Mouse (Mus musculus) heart, postnatal 4 days (tissue): Measurements from ENCODE around the gene Ubtd2. TPM values are rescaled to one million over a fixed set of nuclear protein-coding genes. Genes with fewer than 3 reads are reported as not detected.

Experiments used
- DNase-seq: peaks from one replicate; pipeline ENCODE4 v3.0.0; 2021
- total RNA-seq, 2 experiments: library from RNA; stranded (reverse); gene quantifications; 2 replicates each; pipeline ENCODE4 v1.2.3; 2021

Gene Ubtd2
- total RNA-seq, 2 experiments from 2014 or later = 24.3 to 26.1 TPM

DNA sequence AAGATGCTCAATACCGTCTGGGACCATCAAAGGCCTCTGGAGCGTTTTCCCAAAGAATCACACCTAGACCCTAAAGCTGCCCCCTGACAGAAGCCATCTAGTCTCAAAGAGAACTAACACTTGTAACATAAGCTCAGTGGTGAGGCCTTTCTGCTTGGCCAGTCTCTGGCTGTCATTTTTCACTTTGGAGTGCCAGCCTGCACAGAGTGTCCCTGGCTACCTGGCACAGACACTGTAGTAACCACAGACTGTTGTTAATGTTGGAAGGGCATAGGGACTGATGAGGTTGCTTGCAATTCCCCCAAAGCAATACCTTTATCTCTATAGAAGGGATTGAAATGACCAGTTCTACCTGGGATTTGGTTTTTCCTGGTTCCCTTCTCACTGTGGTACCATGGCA is 66.1 kb downstream of the Ubtd2 start:
- DNase-seq = no peak

DNA sequence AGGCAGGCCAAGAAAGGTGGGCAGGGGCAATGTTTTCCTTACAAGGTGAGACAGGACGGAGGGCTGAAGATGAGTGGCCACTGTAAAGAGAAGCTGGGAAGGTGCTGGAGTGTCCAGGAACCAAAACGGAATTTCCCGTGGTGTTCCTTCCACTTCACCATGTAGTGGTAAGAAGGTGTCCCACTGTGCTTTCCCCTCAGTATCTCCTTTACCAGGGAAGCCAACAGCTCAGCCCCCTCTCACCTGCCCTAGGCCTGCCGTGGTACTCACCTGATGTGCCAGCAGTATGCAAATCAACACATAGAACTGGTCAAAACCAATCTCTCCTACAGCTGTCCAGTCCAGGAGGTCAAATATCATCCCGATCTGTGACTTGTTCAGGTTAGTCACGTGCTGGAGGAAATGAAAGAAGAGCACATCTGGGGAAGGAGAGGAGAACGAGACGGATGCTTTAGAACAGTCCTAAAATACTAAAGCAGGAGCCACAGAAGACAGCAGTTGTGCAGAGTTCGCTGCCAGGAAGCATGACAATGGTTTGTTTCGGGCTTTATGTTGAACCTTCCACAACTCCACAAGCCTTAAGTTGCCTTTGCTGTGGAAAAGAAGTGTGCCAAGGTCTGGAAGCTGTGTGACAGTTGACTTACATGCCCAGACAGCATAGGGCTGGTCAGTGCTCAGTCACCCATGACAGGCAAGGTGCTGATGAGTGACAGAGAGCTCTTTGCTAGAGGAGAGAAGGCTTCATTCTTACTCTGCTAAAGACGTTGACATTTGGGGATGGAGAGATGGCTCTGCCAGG is 69.2 kb downstream of the Ubtd2 start:
- no peak for DNase-seq

DNA sequence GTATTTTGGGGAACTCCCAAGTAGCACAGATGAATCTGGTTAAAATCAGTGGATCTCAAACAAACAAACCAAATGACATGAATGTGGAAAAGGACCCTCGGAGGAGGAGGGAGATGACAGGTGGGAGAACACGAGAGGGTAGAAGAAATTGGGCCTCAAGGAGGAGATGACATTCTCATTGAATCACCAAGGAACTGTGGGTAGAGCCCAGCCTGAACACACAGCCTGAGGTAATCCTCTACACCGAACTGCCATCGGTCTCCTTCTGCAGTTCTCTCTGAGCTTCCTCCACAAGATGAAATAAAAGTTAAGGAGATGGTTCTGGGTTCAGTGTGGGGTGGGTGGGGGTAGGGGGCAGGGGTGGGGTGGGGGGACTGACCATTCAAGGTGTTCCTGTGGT is 71.8 kb downstream of the Ubtd2 start:
- DNase-seq = no peak

DNA sequence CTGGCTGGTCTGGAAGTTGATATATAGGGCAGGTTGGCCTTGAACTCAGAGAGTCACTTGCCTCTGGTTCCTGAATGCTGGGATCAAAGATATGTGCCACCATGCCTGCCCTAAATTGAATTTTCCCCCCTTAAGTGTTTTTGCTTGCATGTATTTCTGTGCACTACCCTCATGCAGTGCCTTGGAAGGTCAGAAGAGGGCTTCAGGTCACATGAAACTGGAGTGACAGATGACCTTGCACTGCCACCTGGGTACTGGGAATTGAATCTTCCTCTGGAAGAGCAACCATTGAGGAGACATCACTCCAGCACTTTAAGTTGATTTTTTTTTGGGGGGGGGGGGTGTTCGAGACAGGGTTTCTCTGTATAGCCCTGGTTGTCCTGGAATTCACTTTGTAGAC is 75.0 kb downstream of the Ubtd2 start:
- DNase-seq = no peak

- DNase-seq = no peak
These were observed 76.9 kb downstream of the Ubtd2 start, which contains the start of gene Efcab9 for GRCm38 (mm10) chr11:32531871-32532764. TSS of gene Efcab9 (minus strand) at chr11:32532081.

- peak; percentile 91 for DNase-seq
These were observed 77.8 kb downstream of the Ubtd2 start, which contains the start of gene Stk10 for GRCm38 (mm10) chr11:32532765-32533481. TSS of gene Stk10 (plus strand) at chr11:32533305.

DNA sequence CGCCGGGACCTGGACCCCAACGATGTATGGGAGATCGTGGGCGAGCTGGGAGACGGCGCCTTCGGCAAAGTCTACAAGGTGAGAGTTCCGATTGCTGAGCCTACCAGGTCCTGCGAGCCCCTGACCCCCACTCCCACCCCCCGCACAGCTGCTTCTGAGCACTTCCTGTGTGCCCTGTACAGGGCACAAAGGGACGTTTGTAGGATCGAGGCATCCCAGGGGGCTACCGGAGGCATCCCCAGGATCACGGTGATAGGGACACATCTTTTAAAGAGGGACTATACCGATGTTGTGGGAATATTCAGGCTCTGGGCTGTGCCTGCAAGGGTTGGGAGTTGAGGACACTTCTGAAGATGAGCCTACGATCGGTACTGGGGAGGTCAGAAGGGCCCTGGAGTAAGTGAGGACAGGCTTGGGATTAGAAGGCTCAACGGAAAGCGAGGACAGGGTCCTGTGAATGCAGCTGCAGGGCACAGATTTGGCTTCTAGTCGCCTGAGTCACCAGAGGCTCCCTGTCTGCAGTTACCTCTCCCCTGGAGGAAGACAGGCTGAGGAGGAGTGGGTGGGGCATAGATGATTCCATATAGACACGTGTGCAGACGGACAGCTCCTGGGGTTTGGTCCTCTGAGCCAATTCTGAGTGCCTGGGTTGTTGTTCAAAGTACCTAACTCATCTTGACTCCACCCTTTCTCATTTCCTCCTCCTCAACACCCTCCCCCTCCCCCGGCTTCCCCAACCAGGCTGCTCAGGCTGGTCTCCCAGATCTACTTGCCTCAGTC is 78.5 kb downstream of the Ubtd2 start:
- peak; percentile 44 for DNase-seq

DNA sequence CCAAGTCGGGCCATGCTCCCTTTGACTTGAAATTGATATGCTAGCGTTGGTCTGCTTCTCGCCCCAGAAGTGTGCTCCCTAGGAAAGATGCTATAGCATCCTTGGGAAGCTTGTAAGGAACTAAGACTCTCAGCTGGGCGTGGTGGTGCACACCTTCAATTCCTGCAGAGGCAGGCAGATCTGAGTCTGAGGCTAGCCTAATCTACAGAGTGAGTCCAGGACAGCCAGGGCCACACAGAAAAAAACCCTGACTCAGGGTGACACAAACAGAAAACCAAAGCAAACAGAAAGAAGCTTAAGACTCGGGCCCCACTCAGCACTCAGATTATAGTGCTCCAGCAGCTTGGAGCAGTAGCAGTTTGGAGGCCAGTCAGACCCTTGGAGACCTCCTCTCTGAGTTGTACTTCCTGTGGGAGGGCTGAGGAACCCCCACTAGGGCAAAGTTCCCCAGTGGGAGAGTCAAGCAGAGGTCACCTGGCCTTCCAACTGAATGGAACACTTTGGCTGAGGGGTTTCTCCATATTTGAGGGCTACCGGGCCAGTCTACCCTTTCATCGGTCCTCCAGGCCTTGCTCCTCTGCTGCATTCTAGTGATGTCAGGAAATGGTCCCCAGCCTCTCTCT is 79.4 kb downstream of the Ubtd2 start:
- DNase-seq = no peak

- no peak for DNase-seq
These were observed 80.5 kb downstream of the Ubtd2 start for GRCm38 (mm10) chr11:32535646-32536045.

- DNase-seq = no peak
These were observed 81.8 kb downstream of the Ubtd2 start for GRCm38 (mm10) chr11:32536954-32537353.

GRCm38 (mm10) chr11:32538435-32538834 is 83.3 kb downstream of the Ubtd2 start:
- no peak for DNase-seq

DNA sequence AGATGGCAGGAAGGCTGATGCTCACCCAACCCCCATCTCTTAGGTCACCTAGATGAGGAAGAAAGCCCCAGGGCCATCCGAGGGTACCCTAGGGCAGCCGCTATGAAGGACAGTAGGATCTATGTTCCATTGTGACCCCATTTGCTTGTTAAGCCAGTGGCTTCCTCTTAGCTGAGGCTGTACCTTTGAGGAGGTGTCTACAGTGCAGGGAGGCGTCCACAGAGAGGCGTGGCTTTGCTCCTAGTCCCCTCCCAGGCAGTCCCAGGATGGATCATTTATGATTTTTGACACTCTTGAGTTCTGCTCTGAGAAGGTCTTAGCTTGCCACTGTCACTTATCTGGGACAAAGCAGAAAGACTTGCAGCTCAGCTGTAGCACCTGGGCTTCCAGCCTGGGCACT is 83.7 kb downstream of the Ubtd2 start:
- DNase-seq = no peak

DNA sequence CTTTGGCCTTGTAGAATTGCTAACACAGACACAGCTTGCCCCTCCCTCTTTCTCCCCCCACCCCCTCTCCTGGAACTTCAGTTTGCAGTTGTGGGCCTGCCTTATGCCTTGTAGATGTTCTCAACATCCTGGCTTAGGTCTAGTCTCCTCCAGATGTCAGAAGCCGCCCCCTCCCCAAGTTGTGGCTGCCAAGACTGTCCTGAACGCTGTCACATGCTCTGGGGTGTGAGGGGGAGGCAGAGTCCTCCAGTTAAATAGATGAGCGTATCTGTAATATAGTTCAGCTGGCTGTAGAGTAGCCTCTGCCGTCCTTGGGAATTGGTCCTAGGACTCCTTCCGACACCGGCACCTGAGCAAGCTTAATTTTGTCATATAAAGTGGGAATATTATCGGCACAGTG is 84.5 kb downstream of the Ubtd2 start:
- DNase-seq = no peak

GRCm38 (mm10) chr11:32540463-32540862 is 85.3 kb downstream of the Ubtd2 start:
- no peak for DNase-seq

- DNase-seq = no peak
These were observed 87.0 kb downstream of the Ubtd2 start for GRCm38 (mm10) chr11:32542181-32542580.

DNA sequence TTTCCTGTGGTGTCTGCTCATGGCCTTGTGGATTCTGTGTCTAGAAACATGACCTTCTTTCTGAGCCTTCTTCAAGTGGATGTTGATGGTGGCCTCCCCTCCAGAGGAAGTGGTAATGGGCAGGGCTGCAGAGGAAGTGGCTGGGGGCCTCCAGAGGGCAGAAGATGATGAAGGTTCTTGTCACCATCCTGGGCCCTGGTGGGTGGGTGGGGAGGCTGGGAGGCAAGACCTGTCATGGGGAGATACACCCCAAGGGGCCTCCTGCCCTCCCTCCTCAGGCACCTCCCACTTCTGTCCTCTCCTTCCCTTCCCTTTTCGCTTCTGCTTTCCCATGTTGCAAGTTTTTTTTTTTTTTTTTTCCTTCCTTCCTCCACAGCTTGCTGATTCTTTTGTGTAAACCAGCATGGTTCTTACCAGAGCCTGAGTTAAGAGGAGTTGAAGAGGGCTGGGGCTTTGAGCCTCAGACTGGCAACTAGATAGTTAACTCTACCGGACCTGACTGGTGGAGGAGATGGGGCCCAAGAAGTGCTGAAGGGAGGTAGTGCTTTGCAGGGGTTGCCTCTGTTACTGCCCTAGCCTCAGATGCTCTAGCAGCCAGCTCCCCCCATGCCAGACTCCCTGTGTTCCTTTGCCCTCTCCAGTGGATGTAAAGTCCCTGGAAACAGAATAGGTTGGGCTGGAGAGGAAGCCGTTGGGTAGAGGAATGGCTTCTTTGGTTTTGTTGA is 87.7 kb downstream of the Ubtd2 start:
- DNase-seq = no peak

- DNase-seq = no peak
These were observed 88.9 kb downstream of the Ubtd2 start for GRCm38 (mm10) chr11:32544041-32544440.

- no peak for DNase-seq
These were observed 89.3 kb downstream of the Ubtd2 start for GRCm38 (mm10) chr11:32544497-32544896.

DNA sequence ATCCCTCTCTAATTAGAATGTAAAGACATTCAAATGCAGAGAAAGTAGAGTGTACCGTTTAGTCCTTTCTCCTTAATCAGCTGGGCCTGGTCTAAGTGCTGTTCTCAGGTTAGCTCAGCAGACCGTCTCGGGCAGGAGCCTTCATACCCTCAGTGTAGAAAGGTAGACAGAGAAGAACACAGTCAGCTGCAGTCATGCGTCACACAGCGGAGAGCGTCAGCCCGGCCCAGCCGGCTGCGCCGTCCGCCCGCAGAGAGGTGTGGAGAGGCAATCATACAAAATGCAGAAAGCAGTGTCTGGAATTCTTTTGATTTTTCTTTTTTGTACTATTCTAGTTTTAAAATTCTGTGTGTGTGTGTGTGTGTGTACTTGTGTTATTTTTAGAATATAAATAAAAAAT is 90.4 kb downstream of the Ubtd2 start:
- DNase-seq = no peak

GRCm38 (mm10) chr11:32546483-32546882 is 91.3 kb downstream of the Ubtd2 start:
- DNase-seq = peak; percentile 50
